Mouse (Mus musculus): ENCODE results near the gene Gm6020. TPM values are rescaled to one million over a fixed set of nuclear protein-coding genes. Genes with fewer than 3 reads are reported as not detected.

Gene Gm6020
- polyA plus RNA-seq, 1 experiment from 2014 or later: not detected

DNA sequence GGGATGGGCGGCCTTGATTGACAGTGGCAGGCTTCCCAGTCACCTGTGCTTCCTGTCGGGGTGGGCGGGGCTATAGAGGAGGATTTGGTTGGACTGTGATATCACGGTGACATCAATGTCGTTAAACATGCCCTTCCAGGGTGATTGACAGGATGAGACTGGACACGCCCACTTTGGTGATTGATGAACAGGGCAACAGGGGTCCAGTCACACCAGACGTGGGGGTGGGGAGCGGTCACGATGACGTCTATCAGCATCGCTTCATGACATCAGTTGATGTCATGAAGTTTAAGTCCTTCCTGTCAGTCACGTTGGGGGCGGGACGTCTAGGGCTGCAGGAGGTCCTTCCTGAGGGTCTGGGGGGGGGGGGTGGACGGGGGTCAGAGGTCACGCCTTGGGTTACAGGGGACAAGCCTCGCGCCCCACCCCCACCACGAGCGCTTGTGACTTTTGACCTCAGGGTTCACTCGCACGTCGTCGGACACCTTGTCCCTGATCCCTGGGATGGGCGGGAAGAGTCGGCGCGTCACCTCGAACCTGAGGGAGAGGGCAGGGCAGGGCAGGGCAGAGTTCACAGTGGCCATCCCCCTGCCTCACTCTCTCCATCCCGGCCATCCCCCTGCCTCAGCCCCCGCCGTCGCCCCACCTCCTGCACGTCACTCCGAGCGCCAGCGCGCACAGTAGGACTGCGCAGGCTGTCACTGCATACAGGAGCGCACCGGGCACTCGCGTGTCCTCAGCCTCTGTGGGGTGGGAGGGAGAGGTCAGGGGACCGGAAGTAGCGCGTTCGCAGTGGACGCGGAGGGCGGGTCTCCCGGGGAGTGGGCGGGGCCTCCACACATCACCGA, 41.2 kb downstream of the Gm6020 start:
- DNase-seq (ENCODE audit: low spot score): no peak
- Histone ChIP-seq H3K36me3 (no peaks in the 10 kb centered on the region), H3K9me3 (peaks cover 20% of the 10 kb centered on the region), H3K4me1 (replicated peaks) (peaks cover 28% of the 10 kb centered on the region), H3K27me3 (ENCODE audit: insufficient read depth, poor library complexity, severe bottlenecking) (peaks cover 12% of the 10 kb centered on the region; the same call in 1 of the 2 replicates), H3K4me3 (peak overlapping the region; percentile 70), H3K27ac (peak overlapping the region; percentile 91)
- 34% methylated on average over 51 of the region's 53 CpGs for WGBS

DNA sequence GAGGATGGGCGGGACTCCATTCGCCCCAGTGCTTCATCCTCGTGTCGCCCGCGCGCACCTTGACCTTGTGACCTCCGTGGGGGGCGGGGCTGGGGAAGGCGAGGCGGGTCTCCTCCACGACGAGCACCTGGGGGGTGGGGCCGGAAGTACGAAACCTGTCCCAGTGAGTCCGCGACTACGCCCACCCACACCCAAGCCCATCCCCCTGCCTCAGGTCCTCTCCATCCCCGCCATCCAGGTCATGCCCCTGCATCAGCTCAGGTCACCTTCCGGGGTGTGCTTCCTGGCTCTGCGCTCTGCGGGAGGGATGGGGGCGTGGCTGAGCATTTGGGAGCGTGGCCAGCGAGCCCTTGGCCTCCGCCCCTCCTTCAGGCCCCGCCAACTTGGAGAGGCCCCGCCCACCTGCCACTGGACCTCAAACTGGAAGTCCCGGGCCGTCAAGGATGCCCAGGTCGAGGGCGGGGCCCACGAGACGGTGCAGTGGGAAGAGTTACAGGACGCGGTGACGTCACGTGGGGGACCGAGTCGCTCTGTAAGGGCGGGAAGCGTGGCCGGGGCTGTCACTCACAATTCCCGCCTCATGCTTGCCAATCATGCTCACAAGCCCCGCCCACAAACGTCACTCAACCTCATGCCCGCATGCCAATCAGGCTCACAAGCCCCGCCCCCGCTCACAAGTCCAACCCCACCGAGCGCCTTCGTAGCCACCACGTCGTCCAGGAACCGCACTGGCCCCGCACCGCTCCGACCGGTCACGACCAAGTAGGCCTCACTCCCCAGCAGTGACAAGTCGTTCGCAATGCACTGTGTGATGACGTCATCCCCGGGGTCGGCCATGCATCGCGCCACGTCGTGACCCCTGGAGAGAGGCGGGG, 42.1 kb downstream of the Gm6020 start:
- Histone ChIP-seq H3K27me3 (ENCODE audit: insufficient read depth, poor library complexity, severe bottlenecking) (peaks cover 12% of the 10 kb centered on the region; the same call in 1 of the 2 replicates), H3K4me1 (replicated peaks) (peaks cover 28% of the 10 kb centered on the region), H3K9me3 (peaks cover 20% of the 10 kb centered on the region), H3K4me3 (peak overlapping the region; percentile 70), H3K36me3 (no peaks in the 10 kb centered on the region), H3K27ac (peak overlapping the region; percentile 91)
- 7% methylated on average over 70 of the region's 70 CpGs for WGBS
- DNase-seq (ENCODE audit: low spot score): peak; percentile 88

DNA sequence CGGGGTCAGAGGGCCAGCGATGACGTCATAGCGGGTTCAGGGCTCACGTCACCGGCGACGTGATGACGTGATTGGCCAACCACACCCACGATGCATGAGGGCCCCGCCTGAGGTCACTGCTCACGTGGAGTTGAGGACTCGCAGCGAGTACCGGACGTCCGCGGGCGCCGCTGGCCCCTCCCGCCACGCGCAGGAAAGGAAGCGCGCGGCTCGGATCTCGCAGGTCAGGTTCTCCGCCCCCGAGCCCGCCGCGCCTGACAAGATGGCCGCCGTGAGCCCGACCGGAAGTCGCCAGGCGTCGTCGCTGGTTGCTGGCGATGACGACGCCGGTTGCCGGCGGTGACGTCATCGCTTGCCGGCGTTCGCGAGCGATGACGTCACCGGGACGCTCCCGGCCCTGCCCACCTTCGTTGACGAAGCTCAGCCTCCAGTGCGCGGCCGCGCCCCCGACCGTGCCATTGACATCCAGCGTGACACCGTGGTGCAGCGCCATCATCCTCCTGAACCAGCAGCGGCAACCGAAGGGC, 42.8 kb downstream of the Gm6020 start:
- peak overlapping the region; percentile 91 for H3K27ac ChIP-seq
- peaks cover 20% of the 10 kb centered on the region for H3K9me3 ChIP-seq
- WGBS: 5% methylated on average over 71 of the region's 71 CpGs
- peaks cover 28% of the 10 kb centered on the region for H3K4me1 ChIP-seq (replicated peaks)
- peak overlapping the region; percentile 70 for H3K4me3 ChIP-seq
- H3K36me3 ChIP-seq: no peaks in the 10 kb centered on the region
- peaks cover 12% of the 10 kb centered on the region; the same call in 1 of the 2 replicates for H3K27me3 ChIP-seq (ENCODE audit: insufficient read depth, poor library complexity, severe bottlenecking)
- DNase-seq (ENCODE audit: low spot score): peak; percentile 80

DNA sequence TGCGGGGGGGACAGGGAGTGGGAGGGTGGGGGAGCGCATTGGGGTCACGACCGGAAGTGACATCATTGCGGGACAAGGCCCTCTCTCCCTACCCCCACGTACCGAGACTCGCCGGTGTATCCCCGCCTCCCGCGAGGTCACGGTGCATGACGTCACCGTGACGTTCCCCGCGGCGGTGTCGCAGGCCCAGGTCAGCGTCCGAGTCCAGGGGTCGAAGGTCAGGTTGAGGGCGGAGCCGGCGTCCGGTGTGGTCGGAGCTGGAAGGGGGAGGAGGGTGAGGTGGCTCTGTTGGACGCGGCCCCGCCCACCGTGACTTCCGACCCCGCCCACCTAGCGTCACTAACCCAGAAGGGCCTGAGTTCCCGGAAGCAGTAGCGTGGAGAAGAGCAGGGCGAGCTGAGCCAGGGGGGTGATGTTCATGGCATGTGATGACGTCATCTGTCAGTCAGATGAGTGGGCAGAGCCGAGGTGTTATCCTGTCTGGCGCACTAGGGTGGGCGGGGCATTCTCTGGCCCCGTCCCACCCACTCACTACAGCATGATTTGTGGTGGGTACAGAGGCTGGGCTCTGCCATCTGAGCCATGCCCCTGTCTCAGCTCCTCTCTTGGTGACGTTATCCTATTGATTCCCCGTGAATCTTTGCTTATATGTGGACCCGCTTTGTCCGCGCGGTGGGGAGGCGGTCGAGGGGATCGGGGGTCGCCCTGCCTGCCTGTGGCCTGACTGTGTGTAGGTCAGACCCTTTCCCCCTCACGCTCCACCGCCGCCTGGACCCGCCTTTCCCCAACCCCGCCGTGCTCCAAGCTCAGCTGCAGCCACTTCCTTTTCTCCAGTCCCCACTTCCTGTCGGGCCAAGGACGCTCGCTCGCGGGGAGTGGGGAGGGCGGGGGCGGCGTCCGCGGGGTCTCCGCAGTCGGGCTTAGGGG, 43.5 kb downstream of the Gm6020 start:
- H3K36me3 ChIP-seq: no peaks in the 10 kb centered on the region
- peaks cover 28% of the 10 kb centered on the region for H3K4me1 ChIP-seq (replicated peaks)
- peak overlapping the region; percentile 91 for H3K27ac ChIP-seq
- H3K9me3 ChIP-seq: peaks cover 20% of the 10 kb centered on the region
- peak; percentile 94 for DNase-seq (ENCODE audit: low spot score)
- 5% methylated on average over 71 of the region's 71 CpGs for WGBS
- H3K27me3 ChIP-seq (ENCODE audit: insufficient read depth, poor library complexity, severe bottlenecking): peaks cover 12% of the 10 kb centered on the region; the same call in 1 of the 2 replicates
- peak overlapping the region; percentile 70 for H3K4me3 ChIP-seq

DNA sequence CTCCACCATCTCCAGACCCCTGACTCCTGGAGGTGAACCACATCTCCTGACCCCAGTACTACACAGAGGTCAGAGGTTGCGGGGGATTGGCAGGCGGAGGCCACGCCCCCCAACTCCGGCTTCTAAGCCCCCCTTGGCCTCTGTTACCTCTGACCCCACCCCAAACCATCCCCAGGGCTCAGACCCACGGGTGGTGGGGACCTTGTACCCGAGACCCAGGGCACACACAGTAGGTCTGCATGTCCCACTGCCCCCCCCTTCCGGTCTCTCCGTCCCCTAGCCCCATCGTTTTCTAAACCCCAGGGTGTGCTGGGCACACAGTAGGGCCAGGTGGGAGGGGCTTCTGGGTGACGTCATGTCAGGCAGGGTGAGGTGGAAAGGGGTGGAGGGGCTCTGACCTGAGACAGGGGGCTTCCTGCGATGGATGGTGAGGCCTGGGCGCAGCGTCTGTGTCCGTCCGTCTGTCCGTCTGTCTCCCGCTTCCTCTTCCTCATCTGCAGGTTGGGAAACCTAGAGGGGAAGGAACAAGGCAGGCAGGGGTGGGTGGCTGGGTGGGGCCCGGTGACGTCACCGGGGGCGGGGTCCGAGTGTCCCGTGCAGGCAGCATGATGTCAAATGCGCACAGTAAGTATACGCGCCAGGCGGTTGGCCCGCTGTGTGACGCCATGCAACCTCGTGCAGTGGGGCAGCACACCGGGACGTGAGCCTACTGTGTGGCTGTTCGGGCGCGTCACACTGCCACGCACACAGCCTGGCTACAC, 44.4 kb downstream of the Gm6020 start, which contains the start of gene Csf2ra:
Gene Csf2ra (minus strand): TSS at position 489 of the 761 bp plus-strand sequence.
- Histone ChIP-seq H3K27me3 (ENCODE audit: insufficient read depth, poor library complexity, severe bottlenecking) (peaks cover 12% of the 10 kb centered on the region; the same call in 1 of the 2 replicates), H3K9me3 (peaks cover 20% of the 10 kb centered on the region), H3K36me3 (no peaks in the 10 kb centered on the region), H3K4me1 (replicated peaks) (peaks cover 28% of the 10 kb centered on the region), H3K4me3 (peak within 1 kb of the TSS; percentile 70), H3K27ac (peak within 1 kb of the TSS; percentile 91)
- 54% methylated on average over 36 of the region's 36 CpGs for WGBS
- DNase-seq (ENCODE audit: low spot score): peak; percentile 6

Other genes starting within 250 kb of the Gm6020 start
- 18.6 and 21.6 TPM in 2 replicates for gene Zfp950, start 43.0 kb upstream of the Gm6020 start, polyA plus RNA-seq (2016; fragmentation: Nextera tagmentation; extraction: Ambion mirVana)
- not detected in 2 replicates for gene Gm7102, start 7.6 kb upstream of the Gm6020 start, polyA plus RNA-seq (2016; fragmentation: Nextera tagmentation; extraction: Ambion mirVana)
- gene Csf2ra, start 44.5 kb downstream of the Gm6020 start, polyA plus RNA-seq (2016; fragmentation: Nextera tagmentation; extraction: Ambion mirVana): 17.7 and 21.4 TPM in 2 replicates
- not detected in 2 replicates for gene Gm21060, start 113.2 kb downstream of the Gm6020 start, polyA plus RNA-seq (2016; fragmentation: Nextera tagmentation; extraction: Ambion mirVana)

Data from hindbrain, embryonic 10.5 days (tissue).